ENCODE assay signal across 8 mouse cellular contexts in the genomic region with DNA sequence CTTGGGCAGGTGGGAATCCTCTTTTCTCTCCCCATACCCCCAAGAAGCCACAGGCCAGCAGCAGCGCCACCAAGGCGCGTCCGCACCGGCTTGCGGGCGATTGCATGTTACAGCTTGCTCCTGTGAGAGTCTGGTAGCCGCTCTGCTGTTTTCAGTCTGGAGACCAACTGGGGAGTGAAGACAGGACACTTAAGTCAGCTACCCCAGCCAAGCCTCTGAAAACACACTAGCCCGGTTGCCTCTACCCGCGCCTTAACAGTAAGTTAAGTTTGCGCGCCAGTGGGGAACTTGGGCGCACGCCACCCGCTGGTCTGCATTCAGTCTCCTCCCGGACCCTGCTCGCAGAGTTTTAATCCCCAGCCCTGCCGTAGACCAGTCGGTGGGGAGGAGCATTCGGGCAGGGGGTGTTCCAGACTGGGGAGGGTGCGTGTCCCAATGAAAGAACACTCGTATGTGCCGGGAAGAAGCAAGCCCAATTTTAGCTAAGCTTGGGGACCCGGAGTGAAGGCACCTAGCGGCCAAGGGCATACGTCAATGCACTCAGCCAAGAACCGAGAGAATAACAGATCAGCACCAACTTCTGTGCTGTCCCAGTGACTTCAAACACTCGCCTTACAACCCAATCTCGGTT. TPM values are rescaled to one million over a fixed set of nuclear protein-coding genes. Genes with fewer than 3 reads are reported as not detected.
A peak's percentile ranks its signal among the peaks of the same experiment; 100 is the strongest.
DNase-seq lines count a peak whose midpoint lies in the region; ATAC-seq and TF ChIP-seq lines count a peak whose summit lies in the region.

No protein-coding gene starts in this region.

- ATAC-seq in embryonic facial prominence, embryonic 13.5 days (ENCODE audit: insufficient number of reproducible peaks, insufficient read depth, low FRiP score, low TSS enrichment, low read depth): peak; percentile 65; the same call in 1 of the 2 replicates
- ATAC-seq in liver, embryonic 14.5 days (ENCODE audit: insufficient read depth): no peak

- H3K4me2 ChIP-seq in embryonic facial prominence, embryonic 13.5 days: peak overlapping the region; percentile 95
- peak overlapping the region; percentile 41 for H3K4me2 ChIP-seq in liver, embryonic 14.5 days (ENCODE audit: low read depth)

- no peaks in the 10 kb centered on the region for H3K36me3 ChIP-seq in embryonic facial prominence, embryonic 13.5 days
- no peaks in the 10 kb centered on the region for H3K36me3 ChIP-seq in heart, embryonic 10.5 days
- no peaks in the 10 kb centered on the region for H3K36me3 ChIP-seq in liver, embryonic 14.5 days (replicated peaks; ENCODE audit: control insufficient read depth, insufficient read depth, low read depth)

- H3K9ac ChIP-seq in embryonic facial prominence, embryonic 13.5 days: peak overlapping the region; percentile 54
- no peak overlapping the region for H3K9ac ChIP-seq in liver, embryonic 14.5 days (replicated peaks)

- peak; percentile 6 for DNase-seq in cerebellum, adult 9-11 months
- DNase-seq in cerebellum, adult 8-10 months: no peak
- DNase-seq in heart, embryonic 10.5 days (ENCODE audit: low spot score): peak; percentile 84
- peak; percentile 45 for DNase-seq in kidney, adult 9 months
- no peak for DNase-seq in liver, embryonic 14.5 days (ENCODE audit: low read depth in 3 of 3, low spot score in 3 of 3)
- DNase-seq in neural tube, embryonic 10.5 days (ENCODE audit: extremely low spot score, low spot score): peak; percentile 69
- peak; percentile 47 for DNase-seq in yolk sac, embryonic 10.5 days (ENCODE audit: low spot score)

- WGBS in embryonic facial prominence, embryonic 13.5 days: under 1% methylated on average over 30 of the region's 30 CpGs
- under 1% methylated on average over 30 of the region's 30 CpGs for WGBS in heart, embryonic 10.5 days
- under 1% methylated on average over 29 of the region's 30 CpGs for WGBS in liver, embryonic 14.5 days (ENCODE audit: insufficient replicate concordance)

- peak overlapping the region; percentile 52 for H3K4me3 ChIP-seq in embryonic facial prominence, embryonic 13.5 days
- peak overlapping the region; percentile 70 for H3K4me3 ChIP-seq in heart, embryonic 10.5 days
- peak overlapping the region; percentile 32 to 42 for H3K4me3 ChIP-seq in liver, embryonic 14.5 days (ENCODE audit: insufficient read depth in 1 of 2, low read depth in 2 of 2, low read length in 2 of 2)

- H3K27me3 ChIP-seq in embryonic facial prominence, embryonic 13.5 days: peaks cover 34% of the 10 kb centered on the region
- no peaks in the 10 kb centered on the region for H3K27me3 ChIP-seq in heart, embryonic 10.5 days (ENCODE audit: insufficient read depth, poor library complexity, severe bottlenecking)
- peaks cover 3% of the 10 kb centered on the region for H3K27me3 ChIP-seq in liver, embryonic 14.5 days (ENCODE audit: control insufficient read depth, insufficient read depth, low read length)

- 0 out of 2 replicates have a peak, but pooled peaks have one; percentile 3 for TF ChIP-seq CTCF in liver, embryonic 14.5 days (IDR thresholded peaks at IDR 0.05; ENCODE audit: low read depth)

- no peaks in the 10 kb centered on the region for H3K9me3 ChIP-seq in embryonic facial prominence, embryonic 13.5 days
- H3K9me3 ChIP-seq in heart, embryonic 10.5 days: no peaks in the 10 kb centered on the region
- H3K9me3 ChIP-seq in liver, embryonic 14.5 days (ENCODE audit: control insufficient read depth, low read length): no peaks in the 10 kb centered on the region

- TF ChIP-seq EP300 in liver, embryonic 14.5 days (IDR thresholded peaks at IDR 0.05; ENCODE audit: low read depth): no peak

- no peak overlapping the region for H3K27ac ChIP-seq in embryonic facial prominence, embryonic 13.5 days
- peak overlapping the region; percentile 82 for H3K27ac ChIP-seq in heart, embryonic 10.5 days
- no peak overlapping the region for H3K27ac ChIP-seq in liver, embryonic 14.5 days

- H3K4me1 ChIP-seq in embryonic facial prominence, embryonic 13.5 days: peaks cover 14% of the 10 kb centered on the region
- peaks cover 11% of the 10 kb centered on the region for H3K4me1 ChIP-seq in heart, embryonic 10.5 days
- H3K4me1 ChIP-seq in liver, embryonic 14.5 days (replicated peaks; ENCODE audit: control insufficient read depth in 2 of 2, insufficient read depth in 2 of 2, low read length in 1 of 2): no peaks in the 10 kb centered on the region

RNA-seq across cellular contexts. Expression of gene Ednrb, which starts 0.7 kb away (rescaled TPM):
- polyA plus RNA-seq in embryonic facial prominence, embryonic 13.5 days (2015; fragmentation: Nextera tagmentation; extraction: Ambion mirVana): 21.3 and 24.2 TPM in 2 replicates
- 47.6 and 80.3 TPM in 2 replicates for polyA plus RNA-seq in heart, embryonic 10.5 days (2016; fragmentation: Nextera tagmentation; extraction: Ambion mirVana)
- polyA plus RNA-seq in liver, embryonic 14.5 days (2012; rRNA removed): 1.6 and 2.3 TPM in 2 replicates
- polyA plus RNA-seq in liver, embryonic 14.5 days (2014; fragmentation: Nextera tagmentation; extraction: Ambion mirVana): 6.7 and 7.5 TPM in 2 replicates

Comparison
In these comparisons a context has a peak if more than half of its experiments do, and no peak if none do; other contexts are left out.
1. DNase-seq: peak in cerebellum, adult 9-11 months (single experiment), heart, embryonic 10.5 days (single experiment), kidney, adult 9 months (single experiment), neural tube, embryonic 10.5 days (single experiment) and yolk sac, embryonic 10.5 days (single experiment); none in cerebellum, adult 8-10 months (single experiment) and liver, embryonic 14.5 days (0 of 3).
2. Peak in every context shown above with its lines, with median percentiles within 50 percentile points of each other: H3K4me3 ChIP-seq.